Comparison of ENCODE assay signal across 14 mouse cellular contexts in genomic region chr5:75921730-75922387, GRCm38 (mm10). TPM values are rescaled to one million over a fixed set of nuclear protein-coding genes. Genes with fewer than 3 reads are reported as not detected.
DNase-seq lines count a peak whose midpoint lies in the region; ATAC-seq and TF ChIP-seq lines count a peak whose summit lies in the region.
"Had no signal": no experiment of that assay in that cellular context is flagged by ENCODE, and none has a peak within 500 bp of the region (broad histone marks: within the 10 kb centered on the region; RNA-seq: fewer than 3 reads in every experiment).

No protein-coding gene starts in this region.

- H3K27me3 ChIP-seq in heart, embryonic 15.5 days, result no peaks in the 10 kb centered on the region
- H3K27me3 ChIP-seq in lung, embryonic 15.5 days, result no peaks in the 10 kb centered on the region
- H3K27me3 ChIP-seq in limb, embryonic 10.5 days (ENCODE audit: low read depth, poor library complexity, severe bottlenecking), result no peaks in the 10 kb centered on the region
- no peaks in the 10 kb centered on the region for H3K27me3 ChIP-seq in forebrain, embryonic 13.5 days
- H3K27me3 ChIP-seq: embryonic facial prominence, embryonic 12.5 days; forebrain, embryonic 12.5 days; hindbrain, embryonic 15.5 days; midbrain, embryonic 12.5 days had no signal

- WGBS in heart, embryonic 15.5 days, result 41% methylated on average over 12 of the region's 12 CpGs
- WGBS in lung, embryonic 15.5 days, result 15% methylated on average over 12 of the region's 12 CpGs
- 28% methylated on average over 12 of the region's 12 CpGs for WGBS in lung, adult 2 months
- 34% methylated on average over 12 of the region's 12 CpGs for WGBS in limb, embryonic 10.5 days
- 82% methylated on average over 12 of the region's 12 CpGs for WGBS in forebrain, embryonic 13.5 days

- no peak for ATAC-seq in heart, embryonic 15.5 days (replicated peaks; ENCODE audit: insufficient number of reproducible peaks, insufficient read depth, low FRiP score, low read depth)
- peak; percentile 46; the same call in 1 of the 2 replicates for ATAC-seq in lung, embryonic 15.5 days (ENCODE audit: borderline replicate concordance, extremely low read depth, low FRiP score, low TSS enrichment)
- ATAC-seq in forebrain, embryonic 13.5 days, result no peak

- H3K4me1 ChIP-seq in heart, embryonic 15.5 days (replicated peaks), result peaks cover 13% of the 10 kb centered on the region; the same call in 1 of the 2 replicates
- peaks cover 15% of the 10 kb centered on the region for H3K4me1 ChIP-seq in lung, embryonic 15.5 days
- peaks cover 10% of the 10 kb centered on the region for H3K4me1 ChIP-seq in lung, adult 2 months (ENCODE audit: control insufficient read depth, insufficient read depth, low read length)
- H3K4me1 ChIP-seq in embryonic fibroblast, embryonic 13.5 days (ENCODE audit: control insufficient read depth, insufficient read depth, low read length), result peaks cover 2% of the 10 kb centered on the region
- H3K4me1 ChIP-seq in limb, embryonic 10.5 days, result peaks cover 16% of the 10 kb centered on the region
- H3K4me1 ChIP-seq in forebrain, embryonic 13.5 days, result no peaks in the 10 kb centered on the region
- H3K4me1 ChIP-seq: embryonic facial prominence, embryonic 12.5 days; forebrain, embryonic 12.5 days; hindbrain, embryonic 15.5 days; midbrain, embryonic 12.5 days had no signal

- TF ChIP-seq POLR2A in lung, adult 2 months (IDR thresholded peaks at IDR 0.05; ENCODE audit: borderline replicate concordance, extremely low read depth, low read depth, low read length), result no peak
- no peak for TF ChIP-seq POLR2A in embryonic fibroblast, embryonic 13.5 days (IDR thresholded peaks at IDR 0.05; ENCODE audit: low read depth, low read length)

- H3K9me3 ChIP-seq in heart, embryonic 15.5 days (replicated peaks), result no peaks in the 10 kb centered on the region
- no peaks in the 10 kb centered on the region for H3K9me3 ChIP-seq in lung, embryonic 15.5 days
- no peaks in the 10 kb centered on the region for H3K9me3 ChIP-seq in limb, embryonic 10.5 days (replicated peaks)
- no peaks in the 10 kb centered on the region for H3K9me3 ChIP-seq in forebrain, embryonic 13.5 days (replicated peaks)
- H3K9me3 ChIP-seq: embryonic facial prominence, embryonic 12.5 days; forebrain, embryonic 12.5 days; hindbrain, embryonic 15.5 days; midbrain, embryonic 12.5 days had no signal

- H3K9ac ChIP-seq in heart, embryonic 15.5 days, result no peak overlapping the region
- no peak overlapping the region for H3K9ac ChIP-seq in lung, embryonic 15.5 days
- no peak overlapping the region for H3K9ac ChIP-seq in forebrain, embryonic 13.5 days
- H3K9ac ChIP-seq: embryonic facial prominence, embryonic 12.5 days; forebrain, embryonic 12.5 days; hindbrain, embryonic 15.5 days; midbrain, embryonic 12.5 days had no signal

- H3K4me3 ChIP-seq in heart, embryonic 15.5 days, result no peak overlapping the region
- H3K4me3 ChIP-seq in lung, embryonic 15.5 days, result no peak overlapping the region
- no peak overlapping the region for H3K4me3 ChIP-seq in lung, adult 2 months (replicated peaks; ENCODE audit: extremely low read depth, low read depth, low read length)
- no peak overlapping the region for H3K4me3 ChIP-seq in embryonic fibroblast, embryonic 13.5 days (ENCODE audit: insufficient read depth, low read length)
- no peak overlapping the region for H3K4me3 ChIP-seq in limb, embryonic 10.5 days
- H3K4me3 ChIP-seq in forebrain, embryonic 13.5 days, result no peak overlapping the region
- H3K4me3 ChIP-seq: embryonic facial prominence, embryonic 12.5 days; forebrain, embryonic 12.5 days; hindbrain, embryonic 15.5 days; midbrain, embryonic 12.5 days had no signal

- intact Hi-C loops in left cerebral cortex, postnatal 14 days (cut with DNase I), result no loop called here

- no peak overlapping the region for H3K4me2 ChIP-seq in heart, embryonic 15.5 days
- H3K4me2 ChIP-seq in lung, embryonic 15.5 days, result no peak overlapping the region
- no peak overlapping the region for H3K4me2 ChIP-seq in forebrain, embryonic 13.5 days
- H3K4me2 ChIP-seq: embryonic facial prominence, embryonic 12.5 days; forebrain, embryonic 12.5 days; hindbrain, embryonic 15.5 days; midbrain, embryonic 12.5 days had no signal

- TF ChIP-seq CTCF in lung, adult 2 months (IDR thresholded peaks at IDR 0.05; ENCODE audit: insufficient read depth, low read length), result no peak
- no peak for TF ChIP-seq CTCF in embryonic fibroblast, embryonic 13.5 days (IDR thresholded peaks at IDR 0.05; ENCODE audit: borderline replicate concordance, insufficient read depth, low read length)

- no peaks in the 10 kb centered on the region for H3K36me3 ChIP-seq in heart, embryonic 15.5 days
- H3K36me3 ChIP-seq in lung, embryonic 15.5 days, result no peaks in the 10 kb centered on the region
- no peaks in the 10 kb centered on the region for H3K36me3 ChIP-seq in limb, embryonic 10.5 days
- no peaks in the 10 kb centered on the region for H3K36me3 ChIP-seq in forebrain, embryonic 13.5 days (ENCODE audit: poor library complexity, severe bottlenecking)
- H3K36me3 ChIP-seq: embryonic facial prominence, embryonic 12.5 days; forebrain, embryonic 12.5 days; hindbrain, embryonic 15.5 days; midbrain, embryonic 12.5 days had no signal

- DNase-seq in heart, adult 18-20 months, result no peak
- no peak for DNase-seq in lung, adult 2 months
- DNase-seq in limb, embryonic 10.5 days (ENCODE audit: low spot score), result peak; percentile 41
- no peak for DNase-seq in left cerebral cortex, postnatal 14 days (ENCODE audit: low spot score in 2 of 2)
- DNase-seq: cerebellum, adult 2 months; gastrocnemius, postnatal 14 days had no signal

- H3K27ac ChIP-seq in heart, embryonic 15.5 days, result peak overlapping the region; percentile 69
- H3K27ac ChIP-seq in lung, embryonic 15.5 days, result peak overlapping the region; percentile 66
- 0 out of 2 replicates have a peak overlapping the region, but pooled peaks have one; percentile 6 for H3K27ac ChIP-seq in embryonic fibroblast, embryonic 13.5 days (ENCODE audit: insufficient read depth, low read length)
- peak overlapping the region; percentile 6; the same call in 1 of the 2 replicates for H3K27ac ChIP-seq in limb, embryonic 10.5 days
- H3K27ac ChIP-seq in forebrain, embryonic 13.5 days, result no peak overlapping the region
- H3K27ac ChIP-seq: embryonic facial prominence, embryonic 12.5 days; forebrain, embryonic 12.5 days; hindbrain, embryonic 15.5 days; midbrain, embryonic 12.5 days had no signal

RNA-seq across cellular contexts. Expression of gene Kdr, which starts 56.4 kb away (rescaled TPM):
- polyA plus RNA-seq in heart, embryonic 15.5 days (2015; fragmentation: Nextera tagmentation; extraction: Ambion mirVana), result 35.4 and 35.6 TPM in 2 replicates
- 10 to 100 TPM; 48.5 to 69.9 TPM for total RNA-seq in heart, adult 18-20 months (2021)
- polyA plus RNA-seq in lung, embryonic 15.5 days (2015; fragmentation: Nextera tagmentation; extraction: Ambion mirVana), result 55.3 and 60.7 TPM in 2 replicates
- polyA plus RNA-seq in lung, adult 2 months (2012; rRNA removed), result 71.7 and 106 TPM in 2 replicates
- 0.58 and 0.60 TPM in 2 replicates for polyA plus RNA-seq in embryonic fibroblast, embryonic 13.5 days (2011; ENCODE audit: insufficient read length, low read depth, missing spikeins)
- 25.7 and 25.8 TPM in 2 replicates for polyA plus RNA-seq in limb, embryonic 10.5 days (2016; fragmentation: Nextera tagmentation; extraction: Ambion mirVana)
- 10 to 100 TPM; 21.5 to 22.4 TPM for total RNA-seq in left cerebral cortex, postnatal 14 days (2021)
- 16.9 and 17.3 TPM in 2 replicates for polyA plus RNA-seq in forebrain, embryonic 13.5 days (2015; fragmentation: Nextera tagmentation; extraction: Ambion mirVana)

Comparison
In these comparisons a context has a peak if more than half of its experiments do, and no peak if none do; other contexts are left out.
1. RNA of gene Kdr, which starts 56.4 kb away (polyA plus RNA-seq): 71.7 to 106 TPM in lung, adult 2 months, 55.3 to 60.7 TPM in lung, embryonic 15.5 days, 35.4 to 35.6 TPM in heart, embryonic 15.5 days, 25.7 to 25.8 TPM in limb, embryonic 10.5 days and 16.9 to 17.3 TPM in forebrain, embryonic 13.5 days; 0.58 to 0.60 TPM in embryonic fibroblast, embryonic 13.5 days; every median in the first group is over 10 times any median in the second.